Mouse (Mus musculus): Measurements from ENCODE around the gene Etl4.

The Etl4 gene

DNA sequence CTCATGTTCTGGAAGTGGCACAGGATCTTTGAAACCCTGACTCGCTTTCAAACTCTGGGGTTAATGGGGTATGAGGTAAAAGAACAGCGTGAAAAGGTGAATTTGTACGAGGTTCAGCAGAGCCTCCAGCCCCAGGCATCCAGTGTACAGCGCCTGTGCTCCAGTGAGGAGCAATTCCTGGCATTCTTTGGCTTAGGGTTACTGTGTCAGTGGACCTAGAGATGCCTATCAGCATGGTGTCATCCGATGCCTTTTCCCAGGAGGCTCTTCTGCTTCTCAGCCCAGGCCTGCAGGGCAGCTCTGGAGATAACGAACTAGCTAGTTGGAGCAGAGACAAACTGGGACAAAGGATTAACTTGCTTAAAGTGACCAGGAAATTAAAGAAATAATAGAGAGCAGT is 653.5 kb downstream of the Etl4 start:
- DNase-seq (ENCODE audit: low spot score in 2 of 2), result no peak

DNA sequence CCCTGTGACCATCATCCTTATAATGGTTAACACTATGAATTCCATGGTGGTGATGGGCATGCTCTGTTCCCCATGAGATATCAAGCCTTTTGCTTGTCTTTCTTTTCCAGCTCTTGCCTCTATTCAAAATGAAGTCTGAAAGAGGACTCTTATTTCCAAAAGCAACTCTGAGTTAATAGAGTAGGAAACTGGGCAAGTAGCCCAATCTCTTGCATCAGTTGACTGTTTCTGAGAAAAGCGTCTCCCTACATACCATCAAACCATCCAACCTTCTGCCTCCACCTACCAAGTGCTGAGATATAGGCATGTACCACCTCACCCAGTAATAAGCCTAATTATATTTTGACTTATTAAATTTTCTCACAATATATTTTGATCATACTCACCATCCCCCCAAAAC is 658.9 kb downstream of the Etl4 start:
- no peak for DNase-seq (ENCODE audit: low spot score in 2 of 2)

DNA sequence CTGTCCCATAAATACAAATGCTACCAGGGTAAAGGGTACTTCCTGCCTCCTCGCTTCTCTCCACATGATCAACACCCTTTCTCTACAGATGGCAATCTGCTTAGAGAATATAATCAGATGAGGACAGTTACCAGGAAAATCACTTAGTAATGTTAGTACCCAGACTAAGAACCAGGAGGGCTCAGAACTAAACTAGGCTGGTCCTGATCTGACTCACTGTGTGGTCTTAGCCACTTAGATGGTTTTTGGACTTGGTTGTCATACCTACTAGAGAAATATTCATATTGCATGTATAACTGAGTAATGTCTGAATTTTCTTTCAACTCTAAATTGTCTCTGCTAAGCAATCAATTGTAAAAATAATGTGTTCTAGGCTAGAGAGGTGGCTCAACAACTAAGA is 662.4 kb downstream of the Etl4 start:
- no peak for DNase-seq (ENCODE audit: low spot score in 2 of 2)

- no peak for DNase-seq (ENCODE audit: low spot score in 2 of 2)
These were observed 670.8 kb downstream of the Etl4 start for GRCm38 (mm10) chr2:20580331-20580730.

DNA sequence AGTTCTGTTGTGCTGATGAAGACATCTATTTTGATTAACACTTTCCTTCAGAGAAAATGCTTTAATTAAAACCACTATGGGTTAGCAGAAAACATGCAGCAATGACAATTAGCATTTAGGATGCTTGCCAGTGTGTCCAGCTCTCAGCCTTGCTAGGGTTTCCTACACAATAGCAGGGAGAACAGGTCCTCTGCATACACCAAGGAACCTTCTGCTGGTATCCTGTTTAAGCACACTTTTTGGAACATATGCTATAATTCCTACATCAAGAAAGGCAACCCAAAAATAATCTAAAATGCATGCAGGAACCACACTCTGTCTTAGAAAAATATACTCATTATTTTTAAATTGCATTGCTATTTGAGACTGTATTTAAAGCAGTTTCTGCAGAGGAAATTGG is 673.5 kb downstream of the Etl4 start:
- DNase-seq (ENCODE audit: low spot score in 2 of 2), result peak in 1 of 2 experiments; percentile 5

GRCm38 (mm10) chr2:20583562-20584153 is 674.1 kb downstream of the Etl4 start:
- DNase-seq (ENCODE audit: low spot score in 2 of 2), result no peak

DNA sequence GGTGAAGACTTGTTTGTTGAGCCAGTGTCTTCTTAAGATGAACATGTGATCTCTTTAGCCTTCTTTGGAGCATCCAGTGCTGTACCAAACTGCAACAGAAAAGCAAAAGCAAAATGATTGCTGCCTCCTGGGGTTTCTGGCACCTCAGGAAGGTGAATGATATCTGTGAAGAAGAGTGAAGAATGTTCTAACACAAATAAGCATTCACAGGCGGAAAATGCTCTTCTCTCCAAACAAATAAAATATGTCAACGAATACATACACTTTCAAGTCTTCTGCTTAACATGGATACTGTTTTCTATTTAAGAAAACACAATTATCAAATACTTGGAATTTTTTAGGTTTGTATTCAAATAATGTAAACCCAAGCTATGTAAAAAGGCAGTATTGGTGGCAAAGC is 678.3 kb downstream of the Etl4 start:
- no peak for DNase-seq (ENCODE audit: low spot score in 2 of 2)

DNA sequence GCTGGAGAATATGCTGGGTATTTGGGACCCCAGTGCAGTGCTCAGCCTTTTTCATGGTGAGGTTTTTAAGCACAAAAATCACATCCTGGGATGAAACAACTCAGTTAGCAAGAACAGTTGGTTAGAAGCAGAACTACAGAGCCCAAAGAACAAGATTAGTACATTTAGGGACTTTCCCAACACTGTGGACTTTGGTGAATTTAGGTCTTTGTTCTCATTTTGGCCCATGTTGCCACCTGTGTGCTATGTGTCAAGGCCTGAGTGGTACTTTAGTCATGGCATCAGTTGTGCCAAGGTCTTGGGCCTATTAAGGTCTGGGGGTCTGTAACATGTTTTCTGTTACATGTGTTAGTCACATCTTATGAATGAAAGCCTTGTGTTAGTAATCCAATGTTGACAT is 679.1 kb downstream of the Etl4 start:
- no peak for DNase-seq (ENCODE audit: low spot score in 2 of 2)

GRCm38 (mm10) chr2:20594129-20594528 is 684.5 kb downstream of the Etl4 start:
- DNase-seq (ENCODE audit: low spot score in 2 of 2), result no peak

DNA sequence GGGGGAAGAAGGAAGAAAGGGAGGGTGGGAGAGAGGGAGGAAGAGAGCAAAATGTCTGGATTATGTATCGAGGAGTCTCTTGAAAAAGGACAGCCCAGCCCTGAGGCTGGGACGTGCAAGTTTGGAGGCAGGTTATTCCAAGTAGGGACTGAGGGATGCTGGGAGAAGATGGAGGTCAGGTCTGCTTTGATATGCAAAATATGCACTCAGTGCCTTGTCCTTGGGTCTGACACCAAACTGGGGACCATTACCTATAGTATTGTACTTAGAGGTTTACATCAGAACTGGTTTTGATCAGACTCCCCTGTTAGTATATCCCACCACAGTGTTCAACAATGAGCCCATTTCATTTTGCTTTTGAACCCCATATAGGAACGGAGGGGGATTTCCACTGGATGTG is 685.4 kb downstream of the Etl4 start:
- DNase-seq (ENCODE audit: low spot score in 2 of 2), result no peak

GRCm38 (mm10) chr2:20596558-20596957 is 687.0 kb downstream of the Etl4 start:
- DNase-seq (ENCODE audit: low spot score in 2 of 2), result no peak

GRCm38 (mm10) chr2:20597193-20597592 is 687.6 kb downstream of the Etl4 start:
- DNase-seq (ENCODE audit: low spot score in 2 of 2), result no peak

GRCm38 (mm10) chr2:20602656-20603055 is 693.1 kb downstream of the Etl4 start:
- no peak for DNase-seq (ENCODE audit: low spot score in 2 of 2)

DNA sequence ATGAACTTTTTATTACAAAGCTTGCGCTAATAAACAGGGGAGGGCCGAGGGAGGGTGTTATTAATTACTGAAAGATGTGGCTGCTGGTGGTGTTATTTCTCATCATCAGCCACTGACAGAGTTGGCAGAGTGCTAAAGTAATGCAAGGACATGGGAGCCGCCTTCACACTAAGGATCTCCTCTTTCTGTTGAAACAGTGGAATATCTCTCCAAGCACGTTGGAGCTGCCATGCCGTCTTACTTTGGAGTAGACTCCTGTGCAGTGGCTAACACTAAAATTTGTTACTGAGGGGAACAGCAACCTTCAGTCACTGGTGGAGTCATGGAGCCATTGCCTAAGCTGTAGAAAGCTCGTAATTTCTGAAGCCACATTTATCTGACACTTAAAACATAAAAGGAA is 694.0 kb downstream of the Etl4 start:
- no peak for DNase-seq (ENCODE audit: low spot score in 2 of 2)

- DNase-seq (ENCODE audit: low spot score in 2 of 2), result no peak
These were observed 694.4 kb downstream of the Etl4 start for GRCm38 (mm10) chr2:20603991-20604390.

- DNase-seq (ENCODE audit: low spot score in 2 of 2), result peak; percentile 11 to 25
These were observed 699.6 kb downstream of the Etl4 start for GRCm38 (mm10) chr2:20609203-20609602.

GRCm38 (mm10) chr2:20615948-20616347 is 706.4 kb downstream of the Etl4 start:
- no peak for DNase-seq (ENCODE audit: low spot score in 2 of 2)

- no peak for DNase-seq (ENCODE audit: low spot score in 2 of 2)
These were observed 708.8 kb downstream of the Etl4 start for GRCm38 (mm10) chr2:20618396-20618795.

DNA sequence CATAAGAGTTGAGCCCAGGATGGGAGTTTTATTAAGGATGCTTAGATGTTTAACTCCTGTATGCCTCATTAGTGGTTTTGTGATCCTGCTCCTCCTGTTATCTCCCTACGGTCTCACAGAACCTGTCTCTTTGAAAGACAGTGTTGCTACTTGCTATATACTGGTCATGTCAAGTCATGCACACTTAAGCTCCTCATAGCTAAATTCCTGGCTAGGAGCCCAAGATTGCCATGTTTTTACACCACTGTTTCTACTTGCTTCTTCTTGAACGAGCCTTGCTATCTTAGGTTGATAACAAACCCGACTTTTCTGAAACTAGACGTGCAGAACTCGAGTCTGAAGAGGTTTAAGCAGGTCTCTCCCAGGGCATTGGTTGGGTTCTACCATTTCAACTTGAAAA is 710.3 kb downstream of the Etl4 start:
- no peak for DNase-seq (ENCODE audit: low spot score in 2 of 2)

DNA sequence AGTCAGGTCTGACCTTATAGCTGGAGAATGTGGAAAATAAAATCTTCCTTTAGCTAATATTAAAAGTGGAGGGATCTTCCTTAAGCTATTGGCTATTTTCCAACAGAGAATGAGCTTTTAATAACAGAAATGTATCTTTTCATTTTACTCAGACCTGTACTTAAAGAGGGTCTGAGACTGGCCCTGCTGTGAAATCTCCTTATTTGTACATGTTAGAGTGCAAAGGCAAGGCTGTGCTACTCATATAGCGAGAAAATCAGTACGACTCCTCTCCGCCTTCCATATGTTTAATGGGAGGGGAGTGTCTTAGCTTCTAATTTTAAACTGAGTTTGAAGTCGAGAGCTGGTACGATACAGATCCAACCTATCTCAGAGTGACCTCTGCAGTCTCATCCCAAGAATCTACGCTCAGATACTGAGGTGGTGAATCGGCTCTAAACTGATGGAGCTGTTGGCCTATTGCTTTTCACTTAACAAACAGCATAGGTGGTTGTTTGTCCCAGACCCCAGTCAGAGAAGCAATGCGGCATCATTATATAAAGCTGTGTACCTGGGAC is 719.7 kb downstream of the Etl4 start:
- DNase-seq (ENCODE audit: low spot score in 2 of 2), result no peak

- no peak for DNase-seq (ENCODE audit: low spot score in 2 of 2)
These were observed 729.0 kb downstream of the Etl4 start for GRCm38 (mm10) chr2:20638604-20639003.

DNA sequence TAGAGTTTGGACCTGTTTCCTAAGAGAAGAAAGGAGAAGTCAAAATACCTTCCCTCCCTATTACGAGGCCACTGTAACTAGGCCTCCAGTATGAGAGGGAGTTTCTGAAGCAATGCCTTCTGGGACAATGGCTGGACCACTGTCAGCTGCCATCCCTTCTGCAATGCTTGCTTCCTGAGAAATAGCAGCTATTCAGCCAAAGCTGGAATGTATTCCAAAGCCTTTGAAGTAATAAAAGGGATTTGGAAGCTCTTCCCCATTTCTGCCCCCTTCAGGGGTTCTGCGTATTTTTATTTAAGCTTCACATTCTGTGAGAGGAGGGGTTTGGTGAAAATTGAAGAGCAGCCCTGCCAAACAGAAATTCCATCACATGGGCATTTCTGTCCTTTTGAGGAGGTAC is 730.1 kb downstream of the Etl4 start:
- DNase-seq (ENCODE audit: low spot score in 2 of 2), result no peak

GRCm38 (mm10) chr2:20642818-20643217 is 733.2 kb downstream of the Etl4 start:
- DNase-seq (ENCODE audit: low spot score in 2 of 2), result no peak

DNA sequence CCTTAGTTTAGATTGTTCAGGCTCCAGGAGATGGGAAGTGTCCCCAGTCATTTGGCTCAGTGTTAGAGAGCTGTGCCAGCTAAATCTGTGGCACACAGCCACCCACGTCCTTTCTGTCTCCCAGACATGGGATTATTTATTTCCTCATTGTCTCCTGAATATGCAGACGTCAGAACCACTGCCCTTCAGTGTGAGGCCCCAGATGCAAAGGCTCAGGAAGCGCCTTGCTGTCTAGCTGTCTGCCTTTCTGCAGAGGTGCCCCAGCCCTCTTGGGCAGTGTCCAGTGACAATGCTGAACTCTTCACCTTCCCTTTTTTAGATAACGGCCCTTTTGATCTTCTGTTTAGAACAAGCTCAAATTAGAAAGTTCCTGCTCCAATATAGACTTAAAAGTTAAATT is 740.2 kb downstream of the Etl4 start:
- peak; percentile 33 to 62 for DNase-seq (ENCODE audit: low spot score in 2 of 2)

Measured in right cerebral cortex, postnatal 36 days (tissue).